Mouse (Mus musculus) G1E (cell line): ENCODE measurements around the gene Pbx1. TPM values are rescaled to one million over a fixed set of nuclear protein-coding genes. Genes with fewer than 3 reads are reported as not detected.

Source experiments
- ATAC-seq: 2 replicates; pipeline ENCODE4 v1.8.0; 2016; ENCODE audit warnings: mild to moderate bottlenecking; ENCODE audit not compliant: insufficient number of reproducible peaks, poor library complexity, low FRiP score, severe bottlenecking; ENCODE audit errors: extremely low read depth
- DNase-seq: peaks from one replicate; pipeline ENCODE4 v3.0.0; 2012; ENCODE audit warnings: low spot score
- H3K27me3 ChIP-seq: 2 replicates; pipeline ENCODE4 v1.6.1; 2012; ENCODE audit warnings: mild to moderate bottlenecking, low read length, inconsistent platforms; ENCODE audit not compliant: insufficient read depth
- H3K36me3 ChIP-seq: replicated peaks from 2 replicates; pipeline ENCODE3; 2012; ENCODE audit warnings: mild to moderate bottlenecking, inconsistent platforms
- H3K4me1 ChIP-seq: 2 replicates; pipeline ENCODE4 v1.6.1; 2012; ENCODE audit warnings: low read depth, low read length, inconsistent platforms, mixed read lengths; ENCODE audit not compliant: insufficient read depth
- H3K4me3 ChIP-seq: 2 replicates; pipeline ENCODE4 v1.5.1; 2012; ENCODE audit warnings: low read depth, mild to moderate bottlenecking, inconsistent platforms, low read length, moderate library complexity, mixed read lengths
- H3K9me3 ChIP-seq: replicated peaks from 2 replicates; pipeline ENCODE4 v1.6.1; 2012; ENCODE audit warnings: inconsistent platforms
- CTCF ChIP-seq: IDR thresholded peaks from 2 replicates; pipeline ENCODE4 v1.5.1; 2012; ENCODE audit warnings: low read depth, low read length, inconsistent platforms, mixed read lengths
- GATA1 ChIP-seq: IDR thresholded peaks from 2 replicates; pipeline ENCODE4 v1.6.1; 2012; ENCODE audit warnings: borderline replicate concordance, low read length, inconsistent platforms, mixed read lengths
- GATA2 ChIP-seq: IDR thresholded peaks from 2 replicates; pipeline ENCODE4 v1.6.1; 2012; ENCODE audit warnings: low read depth, low read length, inconsistent platforms, borderline replicate concordance
- POLR2AphosphoS5 ChIP-seq: IDR thresholded peaks from 2 replicates; pipeline ENCODE4 v1.6.1; 2012; ENCODE audit warnings: low read depth, low read length, inconsistent platforms; ENCODE audit not compliant: insufficient replicate concordance
- TAL1 ChIP-seq: conservative IDR thresholded peaks from 2 replicates; pipeline ENCODE4 v1.6.1; 2012; ENCODE audit warnings: low read depth, low read length, inconsistent platforms, mixed read lengths
- polyA plus RNA-seq: library from polyadenylated mRNA; stranded (reverse); fragments of >175 nt; gene quantifications from 2 replicates; pipeline ENCODE4 v1.2.3, GENCODE M21; 2012
- total RNA-seq, 2 experiments: library from RNA; stranded (forward) in 1 of 2; stranded (reverse) in 1 of 2; fragments of 200-1000 nt in 1 of 2; fragments of >200 nt in 1 of 2; fragmentation: Nextera tagmentation in 1 of 2; gene quantifications; 2 replicates each; pipeline ENCODE4 v1.2.3; 2014 to 2017

Pbx1 gene
- total and polyA plus RNA-seq, 3 experiments: 0.11 to 0.23 TPM; not detected in 1

DNA sequence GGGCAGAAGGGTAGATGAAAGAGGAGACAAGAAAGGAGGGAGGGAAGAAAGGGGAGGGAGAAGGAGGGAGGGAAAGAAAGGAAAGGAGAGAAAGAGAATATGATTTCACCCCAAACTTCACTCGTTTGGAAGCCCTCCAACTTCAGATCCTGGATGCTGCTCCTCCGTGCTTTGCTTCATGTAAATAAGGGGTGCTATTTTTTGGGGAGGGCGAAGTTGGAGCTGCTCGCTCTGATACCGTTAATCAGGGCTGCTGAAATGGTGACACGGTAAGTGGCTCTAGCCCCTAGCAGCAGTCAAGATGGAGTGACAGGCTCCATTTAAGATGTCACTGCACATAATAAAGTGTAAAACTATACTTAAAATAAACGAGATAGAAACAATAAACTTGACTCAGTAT is 190.8 kb downstream of the Pbx1 start:
- Histone ChIP-seq H3K4me1 (no peaks in the 10 kb centered on the region), H3K27me3 (no peaks in the 10 kb centered on the region), H3K36me3 (no peaks in the 10 kb centered on the region), H3K9me3 (peaks cover 40% of the 10 kb centered on the region), H3K4me3 (no peak overlapping the region)
- TF ChIP-seq GATA2: no peak
- TF ChIP-seq GATA1: no peak
- no peak for TF ChIP-seq POLR2AphosphoS5
- no peak for TF ChIP-seq CTCF
- TF ChIP-seq TAL1: no peak
- ATAC-seq: no peak
- no peak for DNase-seq

DNA sequence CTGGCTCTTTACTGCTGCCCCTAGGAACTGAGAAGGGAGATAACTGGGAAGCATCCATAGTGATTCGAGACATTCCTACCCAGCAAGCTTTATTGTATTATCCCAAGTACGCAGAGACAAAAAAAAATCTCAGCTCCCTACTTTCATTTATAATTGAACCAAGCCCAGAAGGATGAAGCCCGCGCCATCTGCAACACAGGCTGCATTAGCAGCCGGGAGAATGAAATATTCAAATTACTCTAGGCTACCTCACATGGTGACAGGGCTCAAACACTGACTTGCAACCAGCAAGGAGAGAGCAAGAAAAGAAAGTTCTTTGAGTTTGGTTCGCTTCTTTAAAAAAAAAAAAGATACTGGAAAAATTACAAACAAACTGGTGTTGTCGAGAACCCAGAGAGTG is 191.2 kb downstream of the Pbx1 start:
- Histone ChIP-seq H3K36me3 (no peaks in the 10 kb centered on the region), H3K9me3 (peaks cover 44% of the 10 kb centered on the region), H3K27me3 (no peaks in the 10 kb centered on the region), H3K4me3 (no peak overlapping the region), H3K4me1 (no peaks in the 10 kb centered on the region)
- TF ChIP-seq GATA2: no peak
- no peak for ATAC-seq
- DNase-seq: no peak

DNA sequence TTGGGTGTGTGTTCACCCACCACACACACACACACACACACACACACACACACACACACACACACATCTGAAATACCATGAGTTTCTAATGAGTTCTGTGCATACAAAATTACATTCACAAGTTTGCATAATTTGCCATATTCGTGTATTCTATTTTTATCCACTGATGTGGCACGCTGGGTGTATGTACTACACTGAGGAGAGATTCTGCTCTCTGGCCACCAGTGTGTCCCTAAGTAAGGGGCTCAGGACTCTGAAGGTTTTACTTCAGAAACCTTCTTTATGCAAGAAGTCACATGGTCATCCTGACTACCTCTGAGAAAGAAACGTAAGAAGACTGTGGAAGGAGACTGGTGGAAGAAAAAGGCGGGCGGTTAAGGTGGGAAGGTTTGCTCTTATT is 191.7 kb downstream of the Pbx1 start:
- H3K4me1 ChIP-seq: no peaks in the 10 kb centered on the region
- no peaks in the 10 kb centered on the region for H3K27me3 ChIP-seq
- H3K4me3 ChIP-seq: no peak overlapping the region
- ATAC-seq (no peak), DNase-seq (no peak)
- H3K9me3 ChIP-seq: peaks cover 44% of the 10 kb centered on the region
- H3K36me3 ChIP-seq: no peaks in the 10 kb centered on the region
- TF ChIP-seq TAL1 (no peak), CTCF (no peak), GATA2 (no peak), POLR2AphosphoS5 (no peak), GATA1 (no peak)

DNA sequence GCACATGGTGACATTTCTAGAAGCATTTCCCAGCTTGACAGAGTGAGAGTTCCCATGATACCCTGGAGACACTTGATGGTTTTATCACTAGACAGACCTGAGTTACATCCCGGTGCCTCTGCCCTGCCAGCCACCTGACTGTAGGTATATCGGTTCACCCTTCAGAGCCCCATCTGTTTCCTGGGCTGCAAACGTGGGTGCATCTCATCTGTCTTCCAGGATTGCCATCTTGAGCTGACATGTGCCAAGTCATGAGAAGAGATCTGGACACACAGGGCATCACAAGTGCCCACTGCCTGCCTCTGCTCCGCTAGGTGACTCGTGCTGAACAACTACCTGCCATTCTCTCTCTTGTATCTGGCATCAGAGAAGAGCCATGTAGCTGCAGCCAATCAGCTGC is 196.0 kb downstream of the Pbx1 start:
- no peaks in the 10 kb centered on the region for H3K4me1 ChIP-seq
- DNase-seq: no peak
- no peak for TF ChIP-seq GATA2
- TF ChIP-seq CTCF: no peak
- no peak for TF ChIP-seq TAL1
- no peak for TF ChIP-seq POLR2AphosphoS5
- ATAC-seq: no peak
- no peaks in the 10 kb centered on the region for H3K27me3 ChIP-seq
- H3K9me3 ChIP-seq: peaks cover 50% of the 10 kb centered on the region
- H3K36me3 ChIP-seq: no peaks in the 10 kb centered on the region
- no peak overlapping the region for H3K4me3 ChIP-seq

DNA sequence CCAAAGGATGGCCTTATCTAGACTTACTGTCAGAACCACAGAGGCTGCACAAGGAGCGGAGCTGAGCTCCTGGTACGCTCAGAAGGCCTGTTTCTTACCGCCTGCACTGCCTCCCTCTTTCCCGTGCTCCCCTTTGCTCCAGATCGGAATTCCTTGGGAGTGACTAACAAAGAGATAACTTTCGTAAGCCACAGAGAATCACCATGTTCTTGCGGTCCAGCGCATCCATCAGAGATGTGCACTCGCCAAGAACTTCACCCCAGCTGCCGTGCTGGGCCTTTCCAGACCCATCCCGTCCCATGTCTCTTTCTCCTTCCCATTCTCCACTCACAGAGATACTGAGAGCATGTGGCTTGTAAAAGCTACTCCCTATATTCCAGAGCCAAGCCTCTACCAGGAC is 197.7 kb downstream of the Pbx1 start:
- H3K36me3 ChIP-seq: no peaks in the 10 kb centered on the region
- DNase-seq (no peak), ATAC-seq (no peak)
- no peaks in the 10 kb centered on the region for H3K4me1 ChIP-seq
- no peaks in the 10 kb centered on the region for H3K27me3 ChIP-seq
- TF ChIP-seq TAL1: no peak
- TF ChIP-seq GATA1: no peak
- TF ChIP-seq POLR2AphosphoS5: no peak
- TF ChIP-seq GATA2: no peak
- TF ChIP-seq CTCF: no peak
- peaks cover 55% of the 10 kb centered on the region for H3K9me3 ChIP-seq
- no peak overlapping the region for H3K4me3 ChIP-seq

DNA sequence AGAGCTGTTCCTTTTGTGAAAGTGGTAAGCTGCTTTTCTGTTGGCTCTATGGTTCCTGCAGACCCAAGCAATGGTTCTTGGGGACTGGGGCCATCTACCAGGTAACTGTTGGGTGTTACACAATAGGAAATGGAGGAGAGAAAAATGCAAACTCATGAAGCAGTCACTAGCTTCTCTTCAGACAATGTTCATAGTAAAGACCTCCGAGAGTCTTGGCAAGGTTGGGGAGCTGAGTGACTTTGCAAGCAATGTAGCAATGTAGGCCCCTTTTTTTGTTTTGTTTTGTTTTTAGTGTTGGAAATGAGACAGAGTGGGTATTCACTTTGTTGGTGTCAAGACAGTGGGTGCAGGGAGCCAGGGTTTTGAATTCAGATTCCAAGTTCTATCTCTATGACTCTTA is 198.9 kb downstream of the Pbx1 start:
- peaks cover 60% of the 10 kb centered on the region for H3K9me3 ChIP-seq
- DNase-seq: no peak
- TF ChIP-seq CTCF (no peak), POLR2AphosphoS5 (no peak), TAL1 (no peak), GATA1 (no peak), GATA2 (no peak)

More for the DNA sequence above, 198.9 kb downstream of the Pbx1 start:
- no peaks in the 10 kb centered on the region for H3K27me3 ChIP-seq
- no peak overlapping the region for H3K4me3 ChIP-seq
- ATAC-seq: no peak
- H3K36me3 ChIP-seq: no peaks in the 10 kb centered on the region
- H3K4me1 ChIP-seq: no peaks in the 10 kb centered on the region
